Mouse (Mus musculus) thymus, adult 2 months (tissue): ENCODE measurements around the gene Ly6g5b.

Source experiments
- CTCF ChIP-seq: fragments of 200-500 bp; IDR thresholded peaks from 2 replicates; pipeline ENCODE4 v1.5.1; 2012; ENCODE audit warnings: mild to moderate bottlenecking, control low read depth, low read length, moderate library complexity, borderline replicate concordance; ENCODE audit not compliant: control insufficient read depth, poor library complexity, insufficient read depth; ENCODE audit errors: extremely low read depth
- POLR2A ChIP-seq: fragments of 200-500 bp; IDR thresholded peaks from 2 replicates; pipeline ENCODE4 v1.6.1; 2012; ENCODE audit warnings: mild to moderate bottlenecking, low read length, control low read depth, moderate library complexity; ENCODE audit not compliant: control insufficient read depth, poor library complexity, insufficient read depth; ENCODE audit errors: extremely low read depth

DNA sequence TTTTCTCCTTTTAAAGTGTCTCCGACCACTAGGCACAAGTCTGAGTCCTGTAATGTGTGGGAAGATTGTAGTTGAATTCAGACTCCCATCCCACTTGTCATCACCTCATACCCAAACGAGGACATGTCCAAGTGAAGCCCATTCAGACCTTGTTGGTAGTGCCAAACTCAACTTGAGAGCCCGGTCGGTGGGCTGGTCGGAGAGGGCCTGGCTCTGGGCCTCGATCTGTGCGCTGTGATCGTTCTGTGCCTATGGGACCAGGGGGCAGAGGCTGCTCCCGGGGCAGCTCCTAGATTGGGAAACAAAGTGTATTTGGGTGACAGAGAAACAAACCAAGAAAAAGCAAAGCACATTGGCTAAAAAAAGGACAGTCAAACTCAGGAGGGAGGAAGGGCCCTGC, 37.8 kb upstream of the Ly6g5b start:
- TF ChIP-seq CTCF, result no peak
- no peak for TF ChIP-seq POLR2A
